Mouse (Mus musculus) liver, adult 2 months (tissue): ENCODE results near the gene Abi3. TPM values are rescaled to one million over a fixed set of nuclear protein-coding genes. Genes with fewer than 3 reads are reported as not detected.
A peak's percentile ranks its signal among the peaks of the same experiment; 100 is the strongest.
"Not testable (repeated sequence)": the region's sequence is repeated elsewhere in the genome, so short reads cannot be mapped to it uniquely, and the experiment has no call there.

Source experiments
- DNase-seq: peaks from one replicate; pipeline ENCODE4 v3.0.0-alpha.2; 2011; ENCODE audit warnings: low read depth, low spot score; ENCODE audit errors: extremely low read depth
- H3K27ac ChIP-seq: fragments of 200-500 bp; replicated peaks from 2 replicates; pipeline ENCODE4 v1.5.1; 2012; ENCODE audit warnings: low read depth, mild to moderate bottlenecking, control low read depth, inconsistent platforms, low read length; ENCODE audit not compliant: insufficient read depth
- H3K27me3 ChIP-seq: fragments of 200-500 bp; 2 replicates; pipeline ENCODE4 v1.6.1; 2012; ENCODE audit warnings: mild to moderate bottlenecking, moderate library complexity, low read length, inconsistent platforms; ENCODE audit not compliant: control insufficient read depth, insufficient read depth
- H3K36me3 ChIP-seq: fragments of 200-500 bp; 2 replicates; pipeline ENCODE4 v1.6.1; 2012; ENCODE audit warnings: low read length, inconsistent platforms; ENCODE audit not compliant: control insufficient read depth, insufficient read depth
- H3K4me1 ChIP-seq: fragments of 200-500 bp; 2 replicates; pipeline ENCODE4 v1.6.1; 2011; ENCODE audit warnings: low read length; ENCODE audit not compliant: control insufficient read depth, insufficient read depth
- H3K4me3 ChIP-seq: fragments of 200-500 bp; 2 replicates; pipeline ENCODE4 v1.5.1; 2011; ENCODE audit warnings: low read depth, mild to moderate bottlenecking, control low read depth, low read length, moderate library complexity; ENCODE audit not compliant: insufficient read depth
- H3K79me2 ChIP-seq: fragments of 200-500 bp; 2 replicates; pipeline ENCODE4 v1.6.1; 2012; ENCODE audit warnings: inconsistent platforms, mild to moderate bottlenecking, low read length, moderate library complexity; ENCODE audit not compliant: control insufficient read depth, insufficient read depth
- H3K9ac ChIP-seq: fragments of 200-500 bp; 2 replicates; pipeline ENCODE4 v1.6.1; 2012; ENCODE audit warnings: low read depth, mild to moderate bottlenecking, control low read depth, inconsistent platforms, low read length
- CTCF ChIP-seq: fragments of 200-500 bp; IDR thresholded peaks from 2 replicates; pipeline ENCODE4 v1.5.1; 2011; ENCODE audit warnings: low read depth, low read length, control low read depth
- POLR2A ChIP-seq: fragments of 200-500 bp; IDR thresholded peaks from 2 replicates; pipeline ENCODE4 v1.6.1; 2011; ENCODE audit warnings: low read length, control low read depth; ENCODE audit not compliant: insufficient read depth; ENCODE audit errors: extremely low read depth
- WGBS: fragments of 180-500 bp; shearing (Covaris S2); methylation state at CpG from one replicate; pipeline ENCODE4 v1.1.7; 2018; 5-methylcytosine and 5-hydroxymethylcytosine counted together
- polyA plus RNA-seq: library from polyadenylated mRNA; depleted of rRNA; stranded (reverse); fragments of >200 nt; gene quantifications from 2 replicates; pipeline ENCODE4 v1.2.3, GENCODE M21; 2012; rRNA removed
- total RNA-seq: library from RNA; depleted of rRNA; stranded (reverse); fragments of >200 nt; gene quantifications from 2 replicates; pipeline ENCODE4 v1.2.3, GENCODE M21; 2014; rRNA removed

The Abi3 gene
- 1.1 and 3.2 TPM in 2 replicates for total RNA-seq
- polyA plus RNA-seq = 7.6 and 11.7 TPM in 2 replicates

- H3K4me3 ChIP-seq = peak within 1 kb of the TSS; percentile 73
- no peaks in the 10 kb centered on the region for H3K27me3 ChIP-seq
- H3K27ac ChIP-seq = peak within 1 kb of the TSS; percentile 70
- H3K36me3 ChIP-seq = no peaks in the 10 kb centered on the region
- no peaks in the 10 kb centered on the region for H3K79me2 ChIP-seq
- 34% methylated on average over 11 of the region's 11 CpGs for WGBS
- peak; percentile 25 for DNase-seq
- H3K4me1 ChIP-seq = no peaks in the 10 kb centered on the region; the same call in 1 of the 2 replicates
- 0 out of 2 replicates have a peak, but pooled peaks have one; percentile 22 for TF ChIP-seq POLR2A
- no peak for TF ChIP-seq CTCF
- H3K9ac ChIP-seq = peak within 1 kb of the TSS; percentile 62
Observed at GRCm38 (mm10) chr11:95842074-95842681, at the start of gene Abi3. Gene Abi3 (minus strand): TSS chr11:95842476.

GRCm38 (mm10) chr11:95890462-95891051 is 48.3 kb upstream of the Abi3 start:
- 87% methylated on average over 2 of the region's 2 CpGs for WGBS
- Histone ChIP-seq H3K4me3 (no peak overlapping the region), H3K27ac (no peak overlapping the region), H3K79me2 (no peaks in the 10 kb centered on the region), H3K36me3 (no peaks in the 10 kb centered on the region), H3K9ac (no peak overlapping the region), H3K4me1 (no peaks in the 10 kb centered on the region), H3K27me3 (no peaks in the 10 kb centered on the region; the same call in 1 of the 2 replicates)
- no peak for DNase-seq
- TF ChIP-seq CTCF (no peak), POLR2A (no peak)

- not testable (repeated sequence) for DNase-seq
- 81% methylated on average over 2 of the region's 2 CpGs for WGBS
Observed at GRCm38 (mm10) chr11:95879861-95880260, 37.6 kb upstream of the Abi3 start.

GRCm38 (mm10) chr11:95876296-95876695 is 34.0 kb upstream of the Abi3 start:
- no peak for TF ChIP-seq POLR2A
- peak; percentile 75; the same call in 1 of the 2 replicates for TF ChIP-seq CTCF
- Histone ChIP-seq H3K9ac (no peak overlapping the region), H3K36me3 (no peaks in the 10 kb centered on the region), H3K79me2 (no peaks in the 10 kb centered on the region), H3K4me1 (no peaks in the 10 kb centered on the region), H3K27me3 (peaks cover 2% of the 10 kb centered on the region; the same call in 1 of the 2 replicates), H3K4me3 (no peak overlapping the region), H3K27ac (no peak overlapping the region)
- DNase-seq = peak; percentile 32
- 23% methylated on average over 7 of the region's 7 CpGs for WGBS

More at GRCm38 (mm10) chr11:95879861-95880260, 37.6 kb upstream of the Abi3 start:
- H3K79me2 ChIP-seq, H3K4me1 ChIP-seq, H3K27ac ChIP-seq, H3K27me3 ChIP-seq, H3K36me3 ChIP-seq, H3K9ac ChIP-seq, H3K4me3 ChIP-seq: not testable (repeated sequence)

- TF ChIP-seq CTCF (no peak), POLR2A (no peak)
- no peaks in the 10 kb centered on the region for H3K36me3 ChIP-seq
- DNase-seq = no peak
- no peak overlapping the region for H3K9ac ChIP-seq
- 29% methylated on average over 9 of the region's 9 CpGs for WGBS
- H3K79me2 ChIP-seq = no peaks in the 10 kb centered on the region
- H3K27me3 ChIP-seq = peaks cover 2% of the 10 kb centered on the region; the same call in 1 of the 2 replicates
- no peak overlapping the region for H3K4me3 ChIP-seq
- H3K4me1 ChIP-seq = no peaks in the 10 kb centered on the region
- H3K27ac ChIP-seq = no peak overlapping the region
Observed at GRCm38 (mm10) chr11:95875804-95876203, 33.5 kb upstream of the Abi3 start.

- Histone ChIP-seq H3K4me3 (no peak overlapping the region), H3K27me3 (no peaks in the 10 kb centered on the region), H3K27ac (no peak overlapping the region), H3K79me2 (no peaks in the 10 kb centered on the region), H3K9ac (no peak overlapping the region), H3K4me1 (no peaks in the 10 kb centered on the region), H3K36me3 (no peaks in the 10 kb centered on the region)
- TF ChIP-seq CTCF (no peak), POLR2A (no peak)
- no peak for DNase-seq
- WGBS = 80% methylated on average over 6 of the region's 6 CpGs
Observed at GRCm38 (mm10) chr11:95869918-95870470, 27.7 kb upstream of the Abi3 start.
